Mouse (Mus musculus) myocyte (in vitro differentiated cells): ENCODE measurements at regions not wholly inside any gene's neighbourhood (a gene's known extent, or its start where the extent isn't known, plus 50 kb on each side); places are given as distances from the start of the nearest gene placed in this dataset.

ENCODE experiments used
- E2F4 ChIP-seq: IDR thresholded peaks from one replicate; pipeline ENCODE4 v1.6.1; 2011; ENCODE audit warnings: mild to moderate bottlenecking, control low read depth, moderate library complexity; ENCODE audit not compliant: insufficient read depth
- POLR2A ChIP-seq: IDR thresholded peaks from one replicate; pipeline ENCODE4 v1.6.1; 2011; ENCODE audit warnings: low read depth, mild to moderate bottlenecking, control low read depth, moderate library complexity; ENCODE audit not compliant: insufficient read length
- POLR2AphosphoS2 ChIP-seq: IDR thresholded peaks from one replicate; pipeline ENCODE4 v1.6.1; 2011; ENCODE audit warnings: low read depth, control low read depth; ENCODE audit not compliant: insufficient read length
- SRF ChIP-seq: IDR thresholded peaks from one replicate; pipeline ENCODE4 v1.6.1; 2011; ENCODE audit warnings: low read depth; ENCODE audit not compliant: control insufficient read depth, insufficient read length
- TCF12 ChIP-seq: IDR thresholded peaks from one replicate; pipeline ENCODE4 v1.6.1; 2011; ENCODE audit warnings: mild to moderate bottlenecking, control low read depth; ENCODE audit not compliant: poor library complexity, insufficient read depth, severe bottlenecking
- USF1 ChIP-seq: IDR thresholded peaks from one replicate; pipeline ENCODE4 v1.6.1; 2011; ENCODE audit warnings: low read depth, mild to moderate bottlenecking, control low read depth, moderate library complexity

GRCm38 (mm10) chr4:142989175-142989574, 223.6 kb downstream of the Prdm2 start:
- TF ChIP-seq SRF, result no peak
- no peak for TF ChIP-seq E2F4
- no peak for TF ChIP-seq POLR2A
- no peak for TF ChIP-seq POLR2AphosphoS2
- no peak for TF ChIP-seq USF1
- no peak for TF ChIP-seq TCF12
